Mouse (Mus musculus): Measurements from ENCODE around the gene Olfr266. TPM values are rescaled to one million over a fixed set of nuclear protein-coding genes. Genes with fewer than 3 reads are reported as not detected.

Gene Olfr266
- not detected in 2 replicates for polyA plus RNA-seq (2012; rRNA removed)

DNA sequence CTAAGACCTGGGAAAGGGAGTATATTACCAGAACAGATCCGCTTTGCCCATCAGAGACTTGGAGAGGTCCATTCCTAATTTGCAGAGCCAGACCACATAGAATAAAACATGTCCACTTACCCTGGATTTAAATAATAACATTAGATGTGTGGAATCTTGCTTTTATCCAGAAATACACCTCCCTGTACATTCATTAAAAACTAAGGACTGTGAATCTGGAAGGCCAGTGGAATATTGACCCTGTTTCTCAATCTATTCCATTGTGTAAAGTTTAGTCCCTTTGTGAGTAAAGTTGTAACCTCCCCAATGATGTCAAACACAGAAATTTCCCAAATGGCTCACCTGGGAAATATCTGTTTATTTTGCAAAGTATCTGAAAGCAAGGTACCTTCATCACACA is at the start of gene Olfr266:
Gene Olfr266 (minus strand): TSS at position 101 of the 400 bp plus-strand sequence.

DNA sequence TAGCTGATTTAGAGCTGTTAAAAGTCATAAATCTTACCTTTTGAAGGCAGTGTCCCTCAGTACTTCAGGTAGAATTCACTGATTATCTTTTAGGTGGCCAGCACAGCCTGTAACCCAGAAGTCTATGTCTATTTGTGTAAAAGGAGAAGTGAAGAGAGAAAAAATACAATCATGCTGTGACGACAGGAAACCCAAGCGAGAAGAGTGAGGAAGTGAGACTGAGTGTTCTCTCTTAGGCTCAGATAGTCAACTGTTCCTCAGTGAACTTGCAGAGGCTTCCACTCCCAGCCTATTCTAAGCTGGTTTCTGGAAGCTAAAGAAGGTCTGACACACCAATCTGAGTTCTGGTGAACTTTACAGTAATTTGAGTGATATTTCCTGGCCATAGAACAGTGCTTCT is 36.2 kb downstream of the Olfr266 start, which contains the start of gene Cd53:
Gene Cd53 (minus strand): TSS at position 220 of the 400 bp plus-strand sequence.

Other genes starting within 250 kb of the Olfr266 start
- gene Lrif1, start 141.3 kb downstream of the Olfr266 start, polyA plus RNA-seq (2012; rRNA removed), result 6.6 and 16.0 TPM in 2 replicates
- gene Cd53, start 36.1 kb downstream of the Olfr266 start, polyA plus RNA-seq (2012; rRNA removed), result 1.9 and 2.8 TPM in 2 replicates
- 2.8 and 3.1 TPM in 2 replicates for gene Kcna3, start 209.9 kb upstream of the Olfr266 start, polyA plus RNA-seq (2012; rRNA removed)